Mouse (Mus musculus) common myeloid progenitor, adult 5-6 weeks (primary cell): Measurements from ENCODE around the gene Dbn1. TPM values are rescaled to one million over a fixed set of nuclear protein-coding genes. Genes with fewer than 3 reads are reported as not detected.

Source experiments
- ATAC-seq: replicated peaks from 2 replicates; pipeline ENCODE4 v1.8.0; 2016; ENCODE audit warnings: low read depth, mild to moderate bottlenecking, moderate TSS enrichment, inconsistent platforms; ENCODE audit not compliant: poor library complexity, severe bottlenecking
- total RNA-seq: library from RNA; stranded (forward); fragments of 200-1000, 187-1606 nt; gene quantifications from 2 replicates; pipeline ENCODE4 v1.2.3, GENCODE M21; 2017

Gene Dbn1
- total RNA-seq, 1 experiment from 2014 or later, result 5.3 TPM

DNA sequence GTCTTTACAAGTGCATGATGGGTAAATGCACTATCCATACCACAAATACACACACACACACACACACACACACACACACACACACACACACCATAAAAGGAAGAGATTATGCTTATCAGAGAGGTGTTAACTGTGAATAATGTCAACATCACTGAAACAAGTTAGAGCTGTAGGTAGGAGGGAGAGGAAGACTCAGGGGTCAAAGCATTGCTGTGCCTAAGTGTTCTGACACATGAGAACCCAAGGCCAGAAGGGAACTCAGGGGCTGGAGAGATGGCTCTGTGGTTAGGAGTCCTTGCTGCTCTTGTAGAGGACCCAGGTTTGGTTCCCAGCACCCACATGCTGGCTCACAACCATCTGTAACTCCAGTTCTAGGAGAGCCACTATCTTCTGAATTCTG is 8.0 kb downstream of the Dbn1 start:
- no peak for ATAC-seq

GRCm38 (mm10) chr13:55479008-55479407 is 8.9 kb downstream of the Dbn1 start:
- peak; percentile 65 for ATAC-seq

DNA sequence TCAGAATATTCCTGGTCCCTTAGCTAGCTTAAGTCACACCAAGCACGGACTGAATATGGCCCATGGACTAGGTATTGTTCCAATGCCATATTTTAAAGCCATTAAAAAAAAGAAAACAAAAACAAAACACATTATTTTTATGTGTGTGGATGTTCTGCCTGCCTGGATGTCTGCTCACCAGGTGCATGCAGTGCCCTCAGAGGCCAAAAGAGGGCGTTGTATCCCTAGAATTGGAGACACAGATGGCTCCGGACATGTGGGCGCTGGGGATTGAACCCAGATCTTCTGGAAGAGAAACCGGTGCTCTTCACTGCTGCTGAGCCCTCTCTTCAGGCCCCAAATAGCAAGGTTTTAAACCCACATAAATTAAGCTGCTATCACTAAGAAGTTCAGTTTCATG is 9.9 kb downstream of the Dbn1 start:
- no peak for ATAC-seq

GRCm38 (mm10) chr13:55477492-55477891 is 10.4 kb downstream of the Dbn1 start:
- ATAC-seq, result no peak

- no peak for ATAC-seq
Observed at GRCm38 (mm10) chr13:55476256-55476655, 11.7 kb downstream of the Dbn1 start.

- no peak for ATAC-seq
Observed at GRCm38 (mm10) chr13:55475750-55476149, 12.2 kb downstream of the Dbn1 start.

DNA sequence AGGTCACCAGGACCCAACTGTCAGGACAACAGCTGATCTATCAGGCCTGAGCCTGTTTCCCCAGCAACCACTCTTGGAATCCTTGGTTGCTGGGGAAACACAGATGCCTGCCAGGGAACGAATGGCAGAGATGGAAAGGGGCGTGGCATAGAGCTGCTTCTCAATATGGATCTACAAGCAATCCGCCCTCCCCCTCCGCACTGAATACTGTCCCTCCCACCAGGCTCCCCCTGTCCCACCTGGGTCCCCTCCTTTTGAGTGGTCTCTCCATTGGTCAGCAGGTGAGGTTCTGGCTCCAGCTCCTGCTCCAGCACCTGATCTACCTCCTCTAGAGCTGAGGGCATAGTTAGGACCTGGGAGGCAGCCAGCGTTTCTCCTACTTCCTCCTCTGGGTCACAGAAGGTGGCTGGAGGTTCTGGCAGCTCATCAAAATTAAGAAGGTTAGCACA is 13.3 kb downstream of the Dbn1 start:
- ATAC-seq, result no peak

DNA sequence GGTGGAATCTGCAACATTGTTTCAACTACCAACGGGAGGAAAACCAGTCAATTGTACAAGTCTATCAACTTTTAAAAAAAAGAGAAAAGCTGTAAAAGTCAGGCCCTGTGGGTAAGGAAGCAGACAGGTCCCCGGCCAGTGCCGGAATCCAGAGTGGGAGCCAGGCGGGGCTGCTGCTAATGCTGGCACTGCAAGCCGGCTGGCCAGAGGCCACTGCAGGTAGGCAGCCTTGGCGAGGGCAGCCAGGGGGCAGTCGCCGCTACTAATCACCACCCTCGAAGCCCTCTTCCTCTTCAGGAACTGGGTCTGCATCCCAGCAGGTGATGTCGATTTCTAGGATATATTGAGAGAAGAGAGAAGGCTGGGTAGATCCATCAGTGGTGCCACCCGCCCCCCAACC is 13.9 kb downstream of the Dbn1 start:
- no peak for ATAC-seq

GRCm38 (mm10) chr13:55473076-55473831 is 14.7 kb downstream of the Dbn1 start:
- ATAC-seq, result no peak

DNA sequence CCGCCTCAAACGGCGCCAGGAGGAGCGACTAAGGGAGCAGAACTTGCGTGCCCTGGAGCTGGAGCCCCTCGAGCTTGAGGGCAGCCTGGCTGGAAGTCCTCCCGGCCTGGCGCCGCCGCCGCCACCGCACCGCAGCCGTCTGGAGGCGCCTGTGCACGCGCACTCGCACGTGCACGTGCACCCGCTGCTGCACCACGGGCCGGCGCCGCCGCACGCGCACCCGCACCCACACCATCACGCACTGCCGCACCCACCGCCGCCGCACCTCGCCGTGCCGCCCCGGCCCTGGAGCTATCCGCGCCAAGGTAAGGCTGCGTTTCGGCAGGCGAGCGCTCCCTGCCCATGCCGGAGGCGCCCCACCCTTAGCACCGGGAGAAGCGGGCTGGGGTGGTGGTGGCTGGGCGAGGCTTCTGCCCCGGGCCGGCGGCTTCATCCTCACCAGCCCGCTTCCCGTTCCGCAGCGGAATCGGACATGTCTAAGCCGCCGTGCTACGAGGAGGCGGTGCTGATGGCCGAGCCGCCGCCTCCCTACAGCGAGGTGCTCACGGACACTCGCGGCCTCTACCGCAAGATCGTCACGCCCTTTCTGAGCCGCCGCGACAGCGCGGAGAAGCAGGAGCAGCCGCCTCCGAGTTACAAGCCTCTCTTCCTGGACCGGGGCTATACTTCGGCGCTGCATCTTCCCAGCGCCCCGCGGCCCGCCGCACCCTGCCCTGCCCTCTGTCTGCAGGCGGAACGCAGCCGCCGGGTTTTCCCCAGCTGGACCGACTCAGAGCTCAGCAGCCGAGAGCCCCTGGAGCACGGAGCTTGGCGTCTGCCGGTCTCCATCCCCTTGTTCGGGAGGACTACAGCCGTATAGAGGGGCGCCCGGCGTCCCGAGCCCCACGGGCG is 15.5 kb downstream of the Dbn1 start:
- ATAC-seq, result peak; percentile 13

DNA sequence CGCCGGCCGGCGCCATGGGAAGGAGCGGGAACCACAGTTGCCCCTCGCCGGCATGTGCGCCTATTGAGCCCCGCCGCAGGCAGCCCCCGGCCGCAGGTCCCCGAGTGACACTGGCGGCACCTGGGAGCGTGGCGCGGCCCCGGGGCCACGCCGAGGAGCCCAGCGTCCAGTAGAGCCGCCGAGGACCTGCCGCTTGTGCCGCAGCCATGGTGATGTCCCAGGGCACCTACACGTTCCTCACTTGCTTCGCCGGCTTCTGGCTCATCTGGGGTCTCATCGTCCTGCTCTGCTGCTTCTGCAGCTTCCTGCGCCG is 16.1 kb downstream of the Dbn1 start:
- ATAC-seq, result no peak

- ATAC-seq, result peak; percentile 57
Observed at GRCm38 (mm10) chr13:55471156-55471818, 16.6 kb downstream of the Dbn1 start.

DNA sequence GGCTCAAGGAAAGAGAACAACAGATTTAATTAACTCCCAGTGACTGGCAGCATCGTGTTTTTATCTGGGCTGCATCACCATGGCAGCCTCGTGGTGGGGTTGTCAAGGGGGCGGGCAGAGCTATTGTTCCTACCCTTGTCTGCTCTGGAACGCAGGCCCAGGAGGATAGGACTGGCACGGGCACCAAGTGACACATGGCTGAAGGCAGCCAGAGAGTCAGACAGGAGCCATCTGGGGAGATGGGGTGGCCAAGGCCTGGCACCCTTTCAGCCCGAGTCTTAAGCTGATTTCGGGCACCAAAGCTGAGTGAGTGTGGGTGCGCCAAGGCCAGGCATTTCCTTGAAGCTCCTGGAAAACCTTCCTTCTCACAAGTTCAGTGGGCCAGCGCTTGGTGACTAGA is 17.5 kb downstream of the Dbn1 start:
- no peak for ATAC-seq

DNA sequence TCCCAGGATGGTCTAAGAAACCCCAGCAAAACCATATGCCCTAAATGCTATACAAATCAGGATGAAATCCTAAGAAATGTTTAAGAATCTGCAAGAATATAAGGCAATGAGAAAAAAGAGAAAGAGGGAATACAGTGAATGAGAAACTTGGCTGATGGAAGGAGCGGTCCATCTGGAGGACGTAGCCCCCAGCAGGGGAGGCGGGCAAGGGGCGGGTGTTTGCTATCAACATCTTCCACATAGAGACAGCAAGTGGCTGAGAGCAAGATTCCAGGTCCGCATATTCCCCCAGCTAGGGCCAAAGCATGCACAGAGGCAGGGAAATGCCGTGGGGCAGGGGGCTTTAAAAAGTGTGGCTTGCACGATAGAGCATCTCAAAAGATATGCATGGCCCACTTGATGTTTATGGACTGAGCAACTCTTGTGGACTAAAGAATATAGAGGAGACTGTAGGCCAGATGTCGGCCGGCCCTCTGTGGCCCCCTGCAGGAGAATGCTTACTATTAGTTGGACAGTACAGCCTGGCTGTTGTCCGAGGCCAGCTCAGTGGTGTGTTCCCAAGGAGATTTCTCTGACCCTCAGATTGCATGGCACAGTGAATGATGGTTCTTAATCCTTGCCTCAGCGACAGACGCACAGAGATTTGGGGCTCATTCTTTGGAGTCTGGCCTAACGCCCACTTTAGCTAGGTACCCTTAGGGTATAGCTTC is 18.9 kb downstream of the Dbn1 start:
- ATAC-seq, result no peak

GRCm38 (mm10) chr13:55465830-55466440 is 22.0 kb downstream of the Dbn1 start:
- ATAC-seq, result no peak

DNA sequence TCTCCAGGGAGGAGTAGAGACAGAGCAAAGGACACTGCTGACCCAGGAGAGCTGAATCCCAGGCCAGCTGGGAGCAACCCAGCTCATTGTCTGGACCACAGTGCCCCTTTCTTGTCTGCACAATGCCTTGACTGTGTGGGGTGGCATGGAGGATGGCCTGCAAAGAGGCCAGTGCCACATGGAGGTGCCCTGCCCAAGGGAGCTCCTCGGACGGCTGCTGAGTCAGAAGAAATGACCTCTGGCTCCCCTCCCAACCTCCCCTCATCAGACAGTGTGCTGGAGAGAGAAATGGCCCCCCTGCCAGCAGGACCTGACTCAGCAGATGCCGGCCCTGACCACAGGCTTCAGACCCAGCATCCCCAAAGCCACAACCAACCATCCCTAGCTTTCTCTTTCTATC is 22.7 kb downstream of the Dbn1 start:
- peak; percentile 48 for ATAC-seq

DNA sequence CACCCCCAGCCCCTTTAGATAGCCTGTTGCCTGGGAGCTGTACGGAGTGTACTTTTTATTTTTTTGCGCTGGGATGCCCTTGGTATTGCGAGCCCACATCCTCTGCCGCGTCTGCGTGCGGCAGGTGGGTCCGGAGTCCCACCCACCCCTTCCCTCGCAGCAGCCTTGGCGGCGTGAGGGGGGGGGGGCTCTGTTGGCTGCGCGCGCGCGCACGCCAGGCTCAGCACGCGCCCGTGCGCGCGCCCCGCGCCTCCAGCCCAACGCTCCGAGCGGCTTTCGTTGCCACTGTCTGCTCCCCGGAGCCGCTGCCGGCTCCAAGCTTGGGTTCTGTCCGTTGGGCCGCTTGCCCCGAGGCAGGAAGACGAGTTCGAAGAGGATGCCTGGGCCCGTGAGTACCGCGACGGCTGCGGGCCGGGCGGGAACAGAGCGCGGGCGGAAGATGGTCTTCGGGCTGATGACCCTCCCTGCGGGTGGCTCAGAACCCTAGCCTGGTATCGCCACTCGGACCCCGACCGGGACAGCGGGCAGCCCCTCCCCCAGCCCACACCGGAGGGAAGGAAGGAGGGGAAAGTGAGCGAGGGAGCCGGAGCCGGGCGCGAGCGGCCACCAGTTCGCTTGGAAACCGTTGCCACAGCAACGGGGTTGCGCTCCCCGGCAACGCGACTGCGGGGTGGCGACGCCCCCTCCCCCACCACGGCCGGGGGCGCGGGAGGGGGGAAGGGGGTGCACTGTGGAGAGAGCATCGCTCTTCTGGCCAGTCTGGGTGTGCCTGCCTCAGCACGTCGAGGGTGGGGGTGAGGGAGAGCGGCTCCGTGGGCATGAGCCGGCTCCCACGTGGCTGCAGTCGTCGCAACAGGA is 23.7 kb downstream of the Dbn1 start, which contains the start of gene Prr7:
Prr7 (plus strand) TSS at position 241 of the 858 bp plus-strand sequence.
- peak; percentile 27; the same call in 1 of the 2 replicates for ATAC-seq

DNA sequence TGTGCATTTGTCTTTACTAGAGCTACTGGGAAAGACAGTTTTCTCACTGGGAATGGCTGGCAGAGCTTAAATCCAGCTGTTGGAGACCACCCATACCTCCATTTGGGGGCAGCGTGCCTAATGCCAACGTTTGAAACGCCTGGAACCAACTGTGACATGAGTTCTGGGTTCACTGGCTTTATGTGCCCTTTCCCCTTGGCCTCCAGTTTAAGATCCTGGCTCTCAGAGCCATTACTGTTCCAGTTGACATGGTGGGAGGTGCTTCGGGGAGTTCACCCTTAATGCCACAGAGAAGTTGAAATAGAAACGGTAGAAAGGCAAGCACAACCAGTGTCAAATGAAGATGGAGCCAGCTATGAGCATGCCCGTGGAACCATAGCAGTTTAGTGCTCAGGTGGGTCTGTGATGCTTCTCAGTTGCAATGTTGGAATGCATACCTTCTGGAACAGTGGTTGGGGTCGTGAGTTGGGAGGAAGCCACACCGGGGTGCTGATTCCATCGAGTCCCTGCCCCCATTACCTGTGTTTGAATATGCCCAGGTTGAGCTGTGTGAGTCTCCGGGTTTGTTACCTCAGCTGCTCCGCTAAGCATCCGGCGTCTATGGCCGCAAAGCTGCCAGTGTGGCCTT is 24.4 kb downstream of the Dbn1 start:
- ATAC-seq, result 0 out of 2 replicates have a peak, but pooled peaks have one; percentile 2
